Mouse (Mus musculus) liver, embryonic 15.5 days (tissue): Measurements from ENCODE around the gene Tmem198. TPM values are rescaled to one million over a fixed set of nuclear protein-coding genes. Genes with fewer than 3 reads are reported as not detected.

Source experiments
- ATAC-seq: fragments of 200-750 bp; cut with Nextera tagmentation; 2 replicates; pipeline ENCODE4 v1.8.0; 2017; ENCODE audit warnings: moderate number of reproducible peaks, mild to moderate bottlenecking, moderate library complexity; ENCODE audit not compliant: insufficient read depth
- H3K27ac ChIP-seq: fragments of 300-500 bp; sonication (generic); replicated peaks from 2 replicates; pipeline ENCODE4 v1.5.1; 2015; ENCODE audit warnings: mild to moderate bottlenecking, inconsistent platforms
- H3K27me3 ChIP-seq: fragments of 300-500 bp; sonication (generic); 2 replicates; pipeline ENCODE4 v1.6.1; 2015; ENCODE audit warnings: mild to moderate bottlenecking, inconsistent platforms
- H3K36me3 ChIP-seq: fragments of 300-500 bp; sonication (generic); replicated peaks from 2 replicates; pipeline ENCODE4 v1.6.1; 2015; ENCODE audit warnings: moderate library complexity, mild to moderate bottlenecking, inconsistent platforms
- H3K4me1 ChIP-seq: fragments of 300-500 bp; sonication (generic); replicated peaks from 2 replicates; pipeline ENCODE4 v1.6.1; 2015; ENCODE audit warnings: inconsistent platforms
- H3K4me2 ChIP-seq: fragments of 300-500 bp; sonication (generic); 2 replicates; pipeline ENCODE4 v1.6.1; 2015; ENCODE audit warnings: moderate library complexity, mild to moderate bottlenecking, inconsistent platforms
- H3K4me3 ChIP-seq: fragments of 300-500 bp; sonication (generic); replicated peaks from 2 replicates; pipeline ENCODE4 v1.5.1; 2015; ENCODE audit warnings: mild to moderate bottlenecking, inconsistent platforms
- H3K9ac ChIP-seq: fragments of 300-500 bp; sonication (generic); 2 replicates; pipeline ENCODE4 v1.6.1; 2015; ENCODE audit warnings: moderate library complexity, mild to moderate bottlenecking, inconsistent platforms
- H3K9me3 ChIP-seq: fragments of 300-500 bp; sonication (generic); replicated peaks from 2 replicates; pipeline ENCODE4 v1.6.1; 2016; ENCODE audit warnings: inconsistent platforms
- WGBS: fragments of 180-500 bp; shearing (Covaris S2); methylation state at CpG from one replicate; pipeline ENCODE4 v1.1.7; 2015; ENCODE audit warnings: mixed read lengths; ENCODE audit not compliant: insufficient replicate concordance; 5-methylcytosine and 5-hydroxymethylcytosine counted together
- polyA plus RNA-seq: library from polyadenylated mRNA; unstranded; fragments of >200 nt; fragmentation: Nextera tagmentation; extraction: Ambion mirVana; gene quantifications from 2 replicates; pipeline ENCODE4 v1.2.1, GENCODE M21; 2015

Tmem198 gene
- polyA plus RNA-seq, 1 experiment from 2014 or later, result 0.06 TPM

DNA sequence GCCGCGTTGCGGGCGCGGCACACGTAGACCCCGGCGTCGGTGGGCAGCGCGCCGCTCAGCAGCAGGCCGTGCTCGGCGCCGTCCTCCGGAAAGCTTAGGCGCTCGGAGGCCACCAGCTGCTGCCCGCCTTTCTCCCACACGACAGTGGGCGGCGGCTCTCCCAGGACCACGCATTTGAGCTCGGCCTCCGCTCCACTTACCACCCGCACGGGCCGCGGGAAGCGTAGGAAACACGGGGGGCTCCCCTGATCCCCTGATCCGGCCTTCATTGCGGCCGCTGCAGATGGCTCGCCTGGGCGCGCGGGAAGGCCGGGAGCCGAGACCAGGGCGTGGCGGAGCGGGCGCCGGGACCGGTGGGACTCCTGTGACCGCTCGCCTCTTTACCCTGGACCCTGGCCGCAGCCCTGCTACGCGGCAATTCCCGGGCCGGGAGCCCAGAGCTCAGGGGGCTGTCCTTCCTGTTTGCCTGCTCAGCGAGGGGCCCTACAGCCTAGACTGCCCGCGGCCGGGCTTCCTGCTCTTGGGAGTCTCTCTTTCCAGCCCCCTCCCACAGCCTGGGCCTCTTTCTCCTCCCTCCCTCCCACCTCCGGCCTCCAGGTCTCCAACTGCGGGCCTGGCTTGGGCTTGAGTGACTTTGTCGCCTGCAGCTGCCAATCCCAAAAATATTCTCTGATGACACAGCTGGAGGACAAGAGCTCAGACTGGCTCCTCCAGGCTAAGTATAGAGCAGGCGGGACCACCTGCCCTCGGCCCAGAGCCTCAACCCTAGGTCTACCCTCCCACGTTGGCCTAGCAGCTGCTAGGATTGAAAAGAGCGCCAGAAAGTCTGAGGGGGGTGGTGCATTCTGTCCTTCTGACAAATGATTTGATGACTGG is 26.9 kb downstream of the Tmem198 start, which contains the start of gene Obsl1:
TSS of gene Obsl1 (minus strand) at position 497 of the 876 bp plus-strand sequence.
- Histone ChIP-seq H3K9me3 (no peaks in the 10 kb centered on the region), H3K36me3 (no peaks in the 10 kb centered on the region), H3K4me3 (peak within 1 kb of the TSS; percentile 58), H3K9ac (peak within 1 kb of the TSS; percentile 47), H3K4me2 (peak within 1 kb of the TSS; percentile 63), H3K27ac (peak within 1 kb of the TSS; percentile 33; the same call in 1 of the 2 replicates), H3K27me3 (peaks cover 68% of the 10 kb centered on the region), H3K4me1 (0 out of 2 replicates have a peak, but pooled peaks cover 10% of the 10 kb centered on the region)
- WGBS, result 2% methylated on average over 64 of the region's 65 CpGs
- peak; percentile 69 for ATAC-seq

DNA sequence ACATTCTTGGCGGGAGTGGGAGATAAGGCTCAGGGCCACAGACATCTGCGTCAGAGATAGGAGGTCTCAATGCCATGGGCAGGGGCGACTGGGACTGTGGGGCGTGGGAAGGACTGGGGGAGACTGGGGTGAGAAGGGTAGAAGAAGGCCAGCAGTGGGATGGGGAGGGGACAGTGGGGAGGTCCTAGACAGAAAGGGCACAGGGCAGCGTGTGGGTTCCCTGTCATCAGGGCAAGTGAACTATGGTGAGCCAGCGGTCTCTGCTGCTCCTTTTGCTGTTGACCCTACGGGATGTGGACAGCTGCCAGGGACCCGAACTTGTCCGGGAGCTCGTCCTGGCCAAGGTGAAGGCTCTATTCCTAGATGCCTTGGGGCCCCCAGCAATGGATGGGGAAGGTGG is 27.7 kb downstream of the Tmem198 start, which contains the start of gene Inha:
TSS of gene Inha (plus strand) at position 72 of the 400 bp plus-strand sequence.
- WGBS, result 42% methylated on average over 10 of the region's 10 CpGs
- Histone ChIP-seq H3K36me3 (no peaks in the 10 kb centered on the region), H3K4me3 (peak within 1 kb of the TSS; percentile 58), H3K27me3 (peaks cover 68% of the 10 kb centered on the region), H3K4me2 (peak within 1 kb of the TSS; percentile 63), H3K9me3 (no peaks in the 10 kb centered on the region), H3K9ac (peak within 1 kb of the TSS; percentile 47), H3K27ac (peak within 1 kb of the TSS; percentile 33; the same call in 1 of the 2 replicates), H3K4me1 (0 out of 2 replicates have a peak, but pooled peaks cover 17% of the 10 kb centered on the region)
- no peak for ATAC-seq

DNA sequence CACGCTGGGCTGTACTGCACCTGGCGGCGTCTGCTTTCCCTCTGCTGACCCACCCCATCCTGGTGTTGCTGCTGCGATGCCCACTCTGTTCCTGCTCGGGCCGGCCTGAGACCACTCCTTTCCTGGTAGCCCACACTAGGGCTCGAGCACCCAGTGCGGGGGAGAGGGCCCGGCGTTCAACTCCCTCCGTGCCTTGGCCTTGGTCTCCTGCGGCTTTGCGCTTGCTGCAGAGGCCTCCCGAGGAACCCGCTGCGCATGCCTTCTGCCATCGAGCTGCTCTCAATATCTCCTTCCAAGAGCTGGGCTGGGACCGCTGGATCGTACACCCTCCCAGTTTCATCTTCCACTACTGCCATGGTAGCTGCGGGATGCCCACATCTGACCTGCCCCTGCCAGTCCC is 30.3 kb downstream of the Tmem198 start:
- Histone ChIP-seq H3K9ac (no peak overlapping the region), H3K9me3 (no peaks in the 10 kb centered on the region), H3K27me3 (peaks cover 55% of the 10 kb centered on the region), H3K36me3 (no peaks in the 10 kb centered on the region), H3K4me2 (no peak overlapping the region), H3K4me3 (no peak overlapping the region), H3K27ac (no peak overlapping the region), H3K4me1 (0 out of 2 replicates have a peak, but pooled peaks cover 17% of the 10 kb centered on the region)
- WGBS, result 61% methylated on average over 20 of the region's 20 CpGs
- no peak for ATAC-seq

DNA sequence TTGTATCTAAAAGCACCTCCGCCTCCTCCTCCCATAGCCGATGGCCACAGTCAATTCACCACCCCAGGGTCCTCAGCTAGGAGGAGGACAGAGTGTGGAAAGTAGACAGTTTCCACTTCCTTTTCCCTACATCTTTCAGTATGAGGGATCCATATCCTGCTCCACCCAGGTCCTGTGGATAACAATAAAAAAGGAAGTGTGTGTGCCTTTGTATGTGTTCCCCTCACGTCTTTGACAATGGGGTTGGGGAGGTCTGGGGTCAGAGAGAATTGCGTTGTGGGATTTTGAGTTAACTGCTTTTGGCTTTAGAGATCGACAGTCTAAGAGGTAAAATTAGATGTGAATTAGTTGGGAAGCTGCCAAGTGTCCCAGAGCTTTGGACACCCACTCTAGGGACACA is 30.8 kb downstream of the Tmem198 start:
- Histone ChIP-seq H3K4me2 (no peak overlapping the region), H3K4me3 (no peak overlapping the region), H3K9ac (no peak overlapping the region), H3K27me3 (peaks cover 49% of the 10 kb centered on the region), H3K36me3 (no peaks in the 10 kb centered on the region), H3K9me3 (no peaks in the 10 kb centered on the region), H3K27ac (no peak overlapping the region), H3K4me1 (0 out of 2 replicates have a peak, but pooled peaks cover 16% of the 10 kb centered on the region)
- ATAC-seq, result no peak
- 36% methylated on average over 5 of the region's 5 CpGs for WGBS

DNA sequence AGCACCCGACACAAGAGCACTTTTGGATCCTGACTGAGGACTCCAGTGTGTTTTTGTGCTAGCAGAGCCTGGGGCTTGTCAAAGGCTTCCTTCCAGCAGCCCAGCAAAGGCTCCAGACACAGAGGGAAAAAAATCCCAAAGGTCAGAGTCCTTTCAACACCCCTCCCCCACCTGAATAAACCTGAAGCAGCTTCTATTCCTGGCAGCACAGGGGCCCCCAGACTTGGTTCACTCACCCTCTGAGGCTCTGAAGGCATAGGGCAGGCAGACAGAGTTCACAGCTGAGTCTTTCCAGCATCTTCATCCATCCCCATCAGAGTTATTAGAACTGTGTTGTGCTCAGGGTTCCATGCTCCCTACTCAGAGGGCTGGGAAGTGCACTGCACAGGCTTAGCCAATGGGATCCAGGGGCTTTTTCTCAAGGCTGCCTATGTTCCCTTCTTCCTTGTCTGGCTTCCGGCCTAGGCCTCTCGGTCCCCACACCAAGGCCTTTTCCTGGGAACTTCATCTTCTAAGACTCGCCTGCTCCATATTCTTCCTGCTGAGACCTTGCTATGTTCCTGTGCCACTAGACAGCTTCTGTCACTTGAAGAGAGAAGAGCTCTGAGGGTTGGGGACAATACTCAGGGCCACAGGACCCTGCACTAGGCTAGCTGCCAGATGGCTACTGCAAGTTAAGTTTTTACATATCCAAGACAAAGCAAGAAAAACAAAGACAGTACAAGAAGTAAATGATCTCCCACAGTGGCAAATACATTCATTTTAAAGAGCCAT is 32.3 kb downstream of the Tmem198 start:
- 54% methylated on average over 4 of the region's 4 CpGs for whole genome bisulfite sequencing
- Histone ChIP-seq H3K4me1 (0 out of 2 replicates have a peak, but pooled peaks cover 11% of the 10 kb centered on the region), H3K4me3 (no peak overlapping the region), H3K4me2 (no peak overlapping the region), H3K27ac (no peak overlapping the region), H3K36me3 (no peaks in the 10 kb centered on the region), H3K9ac (no peak overlapping the region), H3K9me3 (no peaks in the 10 kb centered on the region), H3K27me3 (peaks cover 34% of the 10 kb centered on the region)
- no peak for ATAC-seq

DNA sequence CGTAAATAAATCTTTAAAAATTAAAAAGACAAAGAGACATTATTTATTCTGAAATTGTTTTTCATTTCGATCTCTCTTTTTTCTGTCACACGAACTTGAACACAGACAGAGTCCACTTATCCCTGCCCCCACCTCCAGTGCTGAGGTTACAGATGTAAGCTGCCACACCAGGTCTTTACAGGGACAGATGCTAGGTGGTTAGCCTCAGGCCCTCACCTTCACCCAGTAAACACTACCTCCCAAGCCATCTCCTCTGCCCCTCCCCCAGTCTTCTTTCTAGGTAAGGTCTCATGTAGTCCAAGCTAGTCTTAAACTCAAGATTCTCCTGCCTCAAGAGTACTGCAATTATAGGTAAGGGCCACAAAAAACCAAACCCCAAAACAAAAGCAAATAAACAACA is 33.2 kb downstream of the Tmem198 start:
- ATAC-seq, result no peak
- WGBS, result 52% methylated on average over 3 of the region's 3 CpGs
- peaks cover 25% of the 10 kb centered on the region for H3K27me3 ChIP-seq
- no peak overlapping the region for H3K27ac ChIP-seq
- no peak overlapping the region for H3K4me2 ChIP-seq
- H3K4me1 ChIP-seq, result 0 out of 2 replicates have a peak, but pooled peaks cover 11% of the 10 kb centered on the region
- H3K9ac ChIP-seq, result no peak overlapping the region
- H3K9me3 ChIP-seq, result no peaks in the 10 kb centered on the region
- H3K36me3 ChIP-seq, result no peaks in the 10 kb centered on the region
- H3K4me3 ChIP-seq, result no peak overlapping the region

GRCm38 (mm10) chr1:75516703-75517380 is 37.5 kb downstream of the Tmem198 start:
- no peak for ATAC-seq
- Histone ChIP-seq H3K4me3 (no peak overlapping the region), H3K4me1 (peaks cover 8% of the 10 kb centered on the region), H3K27me3 (no peaks in the 10 kb centered on the region), H3K4me2 (no peak overlapping the region), H3K9me3 (no peaks in the 10 kb centered on the region), H3K36me3 (no peaks in the 10 kb centered on the region), H3K27ac (no peak overlapping the region), H3K9ac (no peak overlapping the region)
- WGBS, result 55% methylated on average over 15 of the region's 15 CpGs

DNA sequence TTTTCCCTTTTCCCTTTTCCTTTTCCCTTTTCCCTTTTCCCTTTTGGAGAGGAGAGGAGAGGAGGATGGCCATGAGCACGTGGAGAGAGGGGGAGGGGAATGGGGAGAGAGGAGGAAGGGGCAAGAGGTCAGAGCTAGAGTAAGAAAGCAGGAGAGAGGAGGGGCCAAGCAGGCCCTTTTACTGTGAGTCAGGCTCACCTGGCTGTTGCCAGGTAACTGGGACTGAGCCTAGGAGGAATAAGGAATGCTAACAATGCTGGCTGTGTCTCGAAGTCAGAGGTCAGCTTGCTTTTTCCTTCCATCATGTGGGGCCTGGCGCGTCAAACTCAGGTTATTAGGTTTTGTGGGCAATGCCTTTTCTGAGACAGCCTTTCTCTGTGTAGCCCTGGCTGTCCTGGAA is 38.7 kb downstream of the Tmem198 start:
- Histone ChIP-seq H3K9ac (no peak overlapping the region), H3K4me2 (no peak overlapping the region), H3K9me3 (no peaks in the 10 kb centered on the region), H3K4me3 (no peak overlapping the region), H3K4me1 (peaks cover 17% of the 10 kb centered on the region), H3K36me3 (no peaks in the 10 kb centered on the region), H3K27ac (no peak overlapping the region), H3K27me3 (no peaks in the 10 kb centered on the region)
- no peak for ATAC-seq
- whole genome bisulfite sequencing, result 55% methylated on average over 4 of the region's 4 CpGs

DNA sequence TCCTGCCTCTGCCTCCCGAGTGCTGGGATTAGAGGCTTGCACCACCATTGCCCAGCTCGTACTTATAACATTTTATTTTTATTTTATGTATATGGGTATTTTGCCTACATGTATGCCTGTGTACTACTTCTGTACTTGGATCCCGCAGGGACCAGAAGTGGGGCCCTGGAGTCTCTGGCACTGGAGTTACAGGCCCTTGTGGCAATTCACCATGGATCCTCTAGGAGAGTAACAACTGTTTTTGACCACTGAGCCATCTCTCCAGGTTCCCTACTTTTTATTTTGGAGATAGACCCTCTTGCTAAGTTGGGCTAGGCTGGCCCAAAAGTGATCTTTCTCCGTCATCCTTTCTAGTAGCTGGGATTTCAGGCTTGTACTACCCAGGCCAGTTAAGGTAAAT is 39.1 kb downstream of the Tmem198 start:
- 70% methylated on average over 4 of the region's 4 CpGs for WGBS
- no peak for ATAC-seq
- Histone ChIP-seq H3K27ac (no peak overlapping the region), H3K9ac (no peak overlapping the region), H3K4me1 (peaks cover 17% of the 10 kb centered on the region), H3K36me3 (no peaks in the 10 kb centered on the region), H3K4me2 (no peak overlapping the region), H3K9me3 (no peaks in the 10 kb centered on the region), H3K4me3 (no peak overlapping the region), H3K27me3 (no peaks in the 10 kb centered on the region)

- Histone ChIP-seq H3K9ac (no peak overlapping the region), H3K27ac (no peak overlapping the region), H3K36me3 (no peaks in the 10 kb centered on the region), H3K4me3 (no peak overlapping the region), H3K9me3 (no peaks in the 10 kb centered on the region), H3K27me3 (no peaks in the 10 kb centered on the region), H3K4me1 (peaks cover 17% of the 10 kb centered on the region), H3K4me2 (no peak overlapping the region)
- WGBS, result 65% methylated on average over 5 of the region's 5 CpGs
- no peak for ATAC-seq
These were observed 40.2 kb downstream of the Tmem198 start for GRCm38 (mm10) chr1:75519576-75519975.
